Mouse (Mus musculus): ENCODE results near the gene Gm20388. TPM values are rescaled to one million over a fixed set of nuclear protein-coding genes. Genes with fewer than 3 reads are reported as not detected.
"Not testable (repeated sequence)": the region's sequence is repeated elsewhere in the genome, so short reads cannot be mapped to it uniquely, and the experiment has no call there.

Gm20388 gene
- polyA plus RNA-seq, 1 experiment from 2014 or later: 5.5 TPM

- Histone ChIP-seq H3K4me3 (peak within 1 kb of the TSS; percentile 81), H3K4me1 (peaks cover 38% of the 10 kb centered on the region), H3K9me3 (no peaks in the 10 kb centered on the region), H3K9ac (peak within 1 kb of the TSS; percentile 96), H3K36me3 (peaks cover 31% of the 10 kb centered on the region), H3K27me3 (no peaks in the 10 kb centered on the region), H3K4me2 (peak within 1 kb of the TSS; percentile 83), H3K27ac (peak within 1 kb of the TSS; percentile 80)
- under 1% methylated on average over 82 of the region's 105 CpGs for WGBS
- ATAC-seq (ENCODE audit: borderline replicate concordance, extremely low read depth, low FRiP score, low TSS enrichment): peak; percentile 94
Measured at GRCm38 (mm10) chr8:120667561-120668373, 757.1 kb downstream of the Gm20388 start, which contains the start of the genes Gm27021 and Cox4i1. TSS of gene Gm27021 (minus strand) at chr8:120668079. TSS of gene Cox4i1 (plus strand) at chr8:120668222.

- peak within 1 kb of the TSS; percentile 80 for H3K27ac ChIP-seq
- H3K4me1 ChIP-seq: peaks cover 38% of the 10 kb centered on the region
- no peaks in the 10 kb centered on the region for H3K27me3 ChIP-seq
- WGBS: under 1% methylated on average over 51 of the region's 51 CpGs
- H3K9me3 ChIP-seq: no peaks in the 10 kb centered on the region
- H3K36me3 ChIP-seq: peaks cover 37% of the 10 kb centered on the region
- peak within 1 kb of the TSS; percentile 96 for H3K9ac ChIP-seq
- peak within 1 kb of the TSS; percentile 81 for H3K4me3 ChIP-seq
- ATAC-seq (ENCODE audit: borderline replicate concordance, extremely low read depth, low FRiP score, low TSS enrichment): peak; percentile 55
- H3K4me2 ChIP-seq: peak within 1 kb of the TSS; percentile 83
Measured at GRCm38 (mm10) chr8:120668374-120668905, 757.8 kb downstream of the Gm20388 start, which contains the start of gene Emc8. TSS of gene Emc8 (minus strand) at chr8:120668573.

GRCm38 (mm10) chr8:120671775-120672174, 761.1 kb downstream of the Gm20388 start:
- H3K4me1 ChIP-seq: peaks cover 11% of the 10 kb centered on the region
- H3K9me3 ChIP-seq: no peaks in the 10 kb centered on the region
- no peak overlapping the region for H3K4me3 ChIP-seq
- H3K9ac ChIP-seq: no peak overlapping the region
- no peak overlapping the region for H3K4me2 ChIP-seq
- H3K27me3 ChIP-seq: no peaks in the 10 kb centered on the region
- no peak overlapping the region for H3K27ac ChIP-seq
- WGBS: 48% methylated on average over 6 of the region's 6 CpGs
- peaks cover 43% of the 10 kb centered on the region for H3K36me3 ChIP-seq
- ATAC-seq (ENCODE audit: borderline replicate concordance, extremely low read depth, low FRiP score, low TSS enrichment): no peak

GRCm38 (mm10) chr8:120672626-120673229, 762.1 kb downstream of the Gm20388 start:
- Histone ChIP-seq H3K4me3 (no peak overlapping the region), H3K4me1 (peaks cover 6% of the 10 kb centered on the region), H3K9ac (no peak overlapping the region), H3K36me3 (peaks cover 43% of the 10 kb centered on the region), H3K27me3 (no peaks in the 10 kb centered on the region), H3K4me2 (no peak overlapping the region), H3K9me3 (no peaks in the 10 kb centered on the region), H3K27ac (no peak overlapping the region)
- 88% methylated on average over 16 of the region's 16 CpGs for WGBS
- ATAC-seq (ENCODE audit: borderline replicate concordance, extremely low read depth, low FRiP score, low TSS enrichment): no peak

GRCm38 (mm10) chr8:120673298-120673697, 762.7 kb downstream of the Gm20388 start:
- 95% methylated on average over 7 of the region's 7 CpGs for WGBS
- Histone ChIP-seq H3K4me3 (no peak overlapping the region), H3K27ac (no peak overlapping the region), H3K36me3 (peaks cover 43% of the 10 kb centered on the region), H3K4me1 (peaks cover 6% of the 10 kb centered on the region), H3K4me2 (no peak overlapping the region), H3K9me3 (no peaks in the 10 kb centered on the region), H3K9ac (no peak overlapping the region), H3K27me3 (no peaks in the 10 kb centered on the region)
- no peak for ATAC-seq (ENCODE audit: borderline replicate concordance, extremely low read depth, low FRiP score, low TSS enrichment)

- Histone ChIP-seq H3K4me1 (no peaks in the 10 kb centered on the region; the same call in 1 of the 2 replicates), H3K27ac (no peak overlapping the region), H3K36me3 (peaks cover 32% of the 10 kb centered on the region), H3K9ac (no peak overlapping the region), H3K27me3 (peaks cover 8% of the 10 kb centered on the region), H3K4me3 (no peak overlapping the region), H3K9me3 (no peaks in the 10 kb centered on the region), H3K4me2 (no peak overlapping the region)
- WGBS: 67% methylated on average over 8 of the region's 8 CpGs
- ATAC-seq (ENCODE audit: borderline replicate concordance, extremely low read depth, low FRiP score, low TSS enrichment): no peak
Measured at GRCm38 (mm10) chr8:120675718-120676117, 765.1 kb downstream of the Gm20388 start.

GRCm38 (mm10) chr8:120678447-120678846, 767.8 kb downstream of the Gm20388 start:
- no peaks in the 10 kb centered on the region; the same call in 1 of the 2 replicates for H3K4me1 ChIP-seq
- H3K27me3 ChIP-seq: peaks cover 8% of the 10 kb centered on the region
- no peak overlapping the region for H3K4me2 ChIP-seq
- no peaks in the 10 kb centered on the region for H3K9me3 ChIP-seq
- H3K27ac ChIP-seq: no peak overlapping the region
- WGBS: 12% methylated on average over 10 of the region's 10 CpGs
- H3K36me3 ChIP-seq: peaks cover 8% of the 10 kb centered on the region
- no peak overlapping the region for H3K9ac ChIP-seq
- no peak for ATAC-seq (ENCODE audit: borderline replicate concordance, extremely low read depth, low FRiP score, low TSS enrichment)
- H3K4me3 ChIP-seq: no peak overlapping the region

- Histone ChIP-seq H3K4me2 (no peak overlapping the region), H3K27ac (no peak overlapping the region), H3K36me3 (no peaks in the 10 kb centered on the region), H3K27me3 (peaks cover 8% of the 10 kb centered on the region), H3K9me3 (no peaks in the 10 kb centered on the region), H3K4me1 (peaks cover 3% of the 10 kb centered on the region), H3K9ac (no peak overlapping the region), H3K4me3 (no peak overlapping the region)
- 31% methylated on average over 11 of the region's 11 CpGs for WGBS
- ATAC-seq (ENCODE audit: borderline replicate concordance, extremely low read depth, low FRiP score, low TSS enrichment): no peak
Measured at GRCm38 (mm10) chr8:120679629-120680387, 769.2 kb downstream of the Gm20388 start.

GRCm38 (mm10) chr8:120680405-120680804, 769.8 kb downstream of the Gm20388 start:
- H3K4me2 ChIP-seq; H3K36me3 ChIP-seq; H3K4me3 ChIP-seq; ATAC-seq (ENCODE audit: borderline replicate concordance, extremely low read depth, low FRiP score, low TSS enrichment); H3K9me3 ChIP-seq; H3K4me1 ChIP-seq; H3K9ac ChIP-seq; H3K27ac ChIP-seq; H3K27me3 ChIP-seq: not testable (repeated sequence)
- 39% methylated on average over 7 of the region's 7 CpGs for WGBS

GRCm38 (mm10) chr8:120681113-120681512, 770.5 kb downstream of the Gm20388 start:
- Histone ChIP-seq H3K4me3 (no peak overlapping the region), H3K4me1 (peaks cover 8% of the 10 kb centered on the region), H3K9ac (no peak overlapping the region), H3K27me3 (peaks cover 8% of the 10 kb centered on the region), H3K36me3 (no peaks in the 10 kb centered on the region), H3K9me3 (no peaks in the 10 kb centered on the region), H3K4me2 (no peak overlapping the region), H3K27ac (no peak overlapping the region)
- no peak for ATAC-seq (ENCODE audit: borderline replicate concordance, extremely low read depth, low FRiP score, low TSS enrichment)
- 72% methylated on average over 10 of the region's 10 CpGs for WGBS

GRCm38 (mm10) chr8:120683602-120684001, 773.0 kb downstream of the Gm20388 start:
- WGBS: 14% methylated on average over 10 of the region's 10 CpGs
- no peaks in the 10 kb centered on the region for H3K9me3 ChIP-seq
- no peak for ATAC-seq (ENCODE audit: borderline replicate concordance, extremely low read depth, low FRiP score, low TSS enrichment)
- H3K9ac ChIP-seq: no peak overlapping the region
- peaks cover 25% of the 10 kb centered on the region for H3K27me3 ChIP-seq
- H3K4me3 ChIP-seq: no peak overlapping the region
- no peak overlapping the region for H3K27ac ChIP-seq
- peaks cover 8% of the 10 kb centered on the region for H3K4me1 ChIP-seq
- H3K4me2 ChIP-seq: no peak overlapping the region
- no peaks in the 10 kb centered on the region for H3K36me3 ChIP-seq

Measured in lung, embryonic 15.5 days (tissue).